ENCODE assay signal across 12 mouse cellular contexts in the genomic region with DNA sequence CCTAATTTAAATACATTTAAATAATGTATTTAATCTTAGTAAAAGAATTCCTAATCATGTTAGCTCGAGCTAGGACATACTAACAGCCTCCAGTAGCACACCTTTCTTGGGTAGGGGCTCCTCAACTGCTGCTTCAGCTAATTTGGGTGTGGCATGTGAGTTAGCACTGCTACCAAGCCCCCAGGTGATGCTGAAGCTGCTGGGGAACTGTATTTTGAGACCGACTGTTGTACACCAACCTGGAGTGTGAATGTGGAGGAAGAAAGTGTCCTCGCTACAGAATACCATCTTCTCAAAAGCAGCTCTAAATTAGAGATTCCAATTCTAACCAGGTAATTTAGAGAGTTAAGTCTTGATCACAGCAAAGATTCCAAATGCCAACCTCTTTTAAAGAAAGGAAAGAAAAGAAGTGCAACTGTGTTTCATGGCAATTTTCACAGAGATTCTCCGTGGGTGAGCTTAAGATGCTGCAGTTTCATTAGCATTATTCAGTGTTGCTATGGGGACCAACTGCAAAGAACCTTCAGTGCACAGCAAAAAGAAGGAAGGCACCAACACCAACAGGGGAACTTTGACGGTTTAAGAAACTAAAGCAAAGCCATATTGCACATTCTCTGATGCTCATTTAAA. TPM values are rescaled to one million over a fixed set of nuclear protein-coding genes. Genes with fewer than 3 reads are reported as not detected.
DNase-seq lines count a peak whose midpoint lies in the region; ATAC-seq and TF ChIP-seq lines count a peak whose summit lies in the region.
"Had no signal": no experiment of that assay in that cellular context is flagged by ENCODE, and none has a peak within 500 bp of the region (broad histone marks: within the 10 kb centered on the region; RNA-seq: fewer than 3 reads in every experiment).

No protein-coding gene starts in this region.

- peaks cover under 1% of the 10 kb centered on the region; the same call in 1 of the 2 replicates for H3K36me3 ChIP-seq in hindbrain, embryonic 14.5 days (replicated peaks; ENCODE audit: control insufficient read depth, insufficient read depth)
- H3K36me3 ChIP-seq in hindbrain, embryonic 11.5 days (ENCODE audit: control insufficient read depth, insufficient read depth, low read length): no peaks in the 10 kb centered on the region
- no peaks in the 10 kb centered on the region for H3K36me3 ChIP-seq in forebrain, embryonic 16.5 days (ENCODE audit: control insufficient read depth, insufficient read depth)
- no peaks in the 10 kb centered on the region for H3K36me3 ChIP-seq in midbrain, embryonic 14.5 days (ENCODE audit: control insufficient read depth, insufficient read depth, low read length)

- peak; percentile 44 for DNase-seq in hindbrain, embryonic 14.5 days (ENCODE audit: low spot score)
- DNase-seq in hindbrain, embryonic 11.5 days (ENCODE audit: low spot score): no peak
- peak; percentile 81 for DNase-seq in brain, embryonic 14.5 days (ENCODE audit: low read depth)
- peak; percentile 75 for DNase-seq in midbrain, embryonic 14.5 days
- no peak for DNase-seq in urinary bladder, postnatal 36 days (ENCODE audit: low spot score in 2 of 2)
- DNase-seq in kidney, adult 9 months: no peak
- no peak for DNase-seq in heart, adult 9 months (ENCODE audit: low spot score in 2 of 2)
- DNase-seq: cerebellum, adult 9-10 months; kidney, adult 8-10 months; lung, adult 18-20 months had no signal

- H3K4me3 ChIP-seq in hindbrain, embryonic 14.5 days (replicated peaks; ENCODE audit: low read length): no peak overlapping the region
- no peak overlapping the region for H3K4me3 ChIP-seq in hindbrain, embryonic 11.5 days (ENCODE audit: low read depth, low read length)
- no peak overlapping the region for H3K4me3 ChIP-seq in forebrain, embryonic 16.5 days (replicated peaks; ENCODE audit: low read length)
- H3K4me3 ChIP-seq in midbrain, embryonic 14.5 days (replicated peaks; ENCODE audit: low read depth, low read length): no peak overlapping the region

- WGBS in hindbrain, embryonic 14.5 days: 30% methylated on average over 5 of the region's 5 CpGs
- WGBS in hindbrain, embryonic 11.5 days: 54% methylated on average over 5 of the region's 5 CpGs
- 20% methylated on average over 5 of the region's 5 CpGs for WGBS in forebrain, embryonic 16.5 days
- WGBS in midbrain, embryonic 14.5 days: 13% methylated on average over 5 of the region's 5 CpGs

- H3K4me1 ChIP-seq in hindbrain, embryonic 14.5 days (replicated peaks; ENCODE audit: control insufficient read depth, insufficient read depth, low read length): peaks cover 16% of the 10 kb centered on the region; the same call in 1 of the 2 replicates
- H3K4me1 ChIP-seq in hindbrain, embryonic 11.5 days (replicated peaks; ENCODE audit: control insufficient read depth, insufficient read depth, low read length): 0 out of 2 replicates have a peak, but pooled peaks cover 2% of the 10 kb centered on the region
- peaks cover 9% of the 10 kb centered on the region for H3K4me1 ChIP-seq in forebrain, embryonic 16.5 days (replicated peaks; ENCODE audit: control insufficient read depth, insufficient read depth, low read length)
- peaks cover 17% of the 10 kb centered on the region for H3K4me1 ChIP-seq in midbrain, embryonic 14.5 days (ENCODE audit: control insufficient read depth, insufficient read depth, low read length)

- no peaks in the 10 kb centered on the region for H3K27me3 ChIP-seq in hindbrain, embryonic 14.5 days (ENCODE audit: control insufficient read depth, insufficient read depth, low read length)
- H3K27me3 ChIP-seq in hindbrain, embryonic 11.5 days (ENCODE audit: control insufficient read depth, insufficient read depth, low read length): no peaks in the 10 kb centered on the region
- no peaks in the 10 kb centered on the region for H3K27me3 ChIP-seq in forebrain, embryonic 16.5 days (replicated peaks; ENCODE audit: control insufficient read depth, insufficient read depth, low read length)
- no peaks in the 10 kb centered on the region for H3K27me3 ChIP-seq in midbrain, embryonic 14.5 days (ENCODE audit: control insufficient read depth, insufficient read depth, low read length)

- H3K4me2 ChIP-seq in hindbrain, embryonic 14.5 days (replicated peaks): peak overlapping the region; percentile 22; the same call in 1 of the 2 replicates
- H3K4me2 ChIP-seq in hindbrain, embryonic 11.5 days (replicated peaks; ENCODE audit: low read depth, low read length): no peak overlapping the region
- peak overlapping the region; percentile 21 for H3K4me2 ChIP-seq in forebrain, embryonic 16.5 days (ENCODE audit: low read length)
- peak overlapping the region; percentile 10 for H3K4me2 ChIP-seq in midbrain, embryonic 14.5 days (ENCODE audit: low read length)
- H3K4me2 ChIP-seq: heart, embryonic 11.5 days had no signal

- no peak for TF ChIP-seq CTCF in brain, embryonic 14.5 days (IDR thresholded peaks at IDR 0.05; ENCODE audit: borderline replicate concordance, extremely low read depth, insufficient read depth, insufficient read length)

- H3K9me3 ChIP-seq in hindbrain, embryonic 14.5 days (ENCODE audit: control insufficient read depth, low read length): no peaks in the 10 kb centered on the region
- H3K9me3 ChIP-seq in hindbrain, embryonic 11.5 days (ENCODE audit: control insufficient read depth, low read length): no peaks in the 10 kb centered on the region
- H3K9me3 ChIP-seq in forebrain, embryonic 16.5 days (ENCODE audit: control insufficient read depth, low read length): 0 out of 2 replicates have a peak, but pooled peaks cover under 1% of the 10 kb centered on the region
- H3K9me3 ChIP-seq in midbrain, embryonic 14.5 days (ENCODE audit: control insufficient read depth, low read length): peaks cover 2% of the 10 kb centered on the region; the same call in 1 of the 2 replicates

- 0 out of 2 replicates have a peak overlapping the region, but pooled peaks have one; percentile 11 for H3K9ac ChIP-seq in hindbrain, embryonic 14.5 days
- no peak overlapping the region for H3K9ac ChIP-seq in hindbrain, embryonic 11.5 days (ENCODE audit: low read depth, low read length)
- H3K9ac ChIP-seq in forebrain, embryonic 16.5 days (replicated peaks; ENCODE audit: low read depth, low read length): no peak overlapping the region
- no peak overlapping the region for H3K9ac ChIP-seq in midbrain, embryonic 14.5 days (replicated peaks; ENCODE audit: low read length)

- TF ChIP-seq POLR2A in brain, embryonic 14.5 days (IDR thresholded peaks at IDR 0.05; ENCODE audit: borderline replicate concordance, extremely low read depth, insufficient read depth, insufficient read length, poor library complexity, severe bottlenecking): no peak

- H3K27ac ChIP-seq in hindbrain, embryonic 14.5 days: peak overlapping the region; percentile 44
- no peak overlapping the region for H3K27ac ChIP-seq in hindbrain, embryonic 11.5 days (ENCODE audit: low read depth, low read length)
- peak overlapping the region; percentile 63 for H3K27ac ChIP-seq in forebrain, embryonic 16.5 days (ENCODE audit: low read length)
- peak overlapping the region; percentile 56 for H3K27ac ChIP-seq in midbrain, embryonic 14.5 days (replicated peaks; ENCODE audit: low read depth, low read length)

- peak; percentile 85 for ATAC-seq in hindbrain, embryonic 14.5 days (ENCODE audit: low FRiP score)
- ATAC-seq in hindbrain, embryonic 11.5 days (ENCODE audit: low FRiP score): no peak
- ATAC-seq in forebrain, embryonic 16.5 days: peak; percentile 90
- ATAC-seq in midbrain, embryonic 14.5 days (ENCODE audit: low FRiP score, low TSS enrichment): peak; percentile 73; the same call in 1 of the 2 replicates

RNA-seq across cellular contexts. Expression of a gene that starts 30.9 kb away (rescaled TPM):
- 31.8 and 37.4 TPM in 2 replicates for polyA plus RNA-seq in hindbrain, embryonic 14.5 days (2014; fragmentation: Nextera tagmentation; extraction: Ambion mirVana)
- 42.3 and 46.2 TPM in 2 replicates for polyA plus RNA-seq in hindbrain, embryonic 11.5 days (2014; fragmentation: Nextera tagmentation; extraction: Ambion mirVana)
- polyA plus RNA-seq in brain, embryonic 14.5 days (2012; rRNA removed): 17.7 and 18.7 TPM in 2 replicates
- polyA plus RNA-seq in forebrain, embryonic 16.5 days (2015; fragmentation: Nextera tagmentation; extraction: Ambion mirVana): 30.5 and 33.4 TPM in 2 replicates
- 31.8 and 32.1 TPM in 2 replicates for polyA plus RNA-seq in midbrain, embryonic 14.5 days (2014; fragmentation: Nextera tagmentation; extraction: Ambion mirVana)

RNA-seq across cellular contexts. Expression of a gene that starts 31.0 kb away (rescaled TPM):
- polyA plus RNA-seq in hindbrain, embryonic 14.5 days (2014; fragmentation: Nextera tagmentation; extraction: Ambion mirVana): 28.1 and 34.1 TPM in 2 replicates
- polyA plus RNA-seq in hindbrain, embryonic 11.5 days (2014; fragmentation: Nextera tagmentation; extraction: Ambion mirVana): 19.8 and 29.4 TPM in 2 replicates
- 25.8 and 29.5 TPM in 2 replicates for polyA plus RNA-seq in brain, embryonic 14.5 days (2012; rRNA removed)
- polyA plus RNA-seq in forebrain, embryonic 16.5 days (2015; fragmentation: Nextera tagmentation; extraction: Ambion mirVana): 24.4 and 41.6 TPM in 2 replicates
- polyA plus RNA-seq in midbrain, embryonic 14.5 days (2014; fragmentation: Nextera tagmentation; extraction: Ambion mirVana): 30.5 and 34.3 TPM in 2 replicates

Comparison
In these comparisons a context has a peak if more than half of its experiments do, and no peak if none do; other contexts are left out.
1. DNase-seq: peak in hindbrain, embryonic 14.5 days (single experiment), brain, embryonic 14.5 days (single experiment) and midbrain, embryonic 14.5 days (single experiment); none in hindbrain, embryonic 11.5 days (single experiment), urinary bladder, postnatal 36 days (0 of 2), kidney, adult 9 months (single experiment) and heart, adult 9 months (0 of 2).